Mouse (Mus musculus): ENCODE results near the gene Zfp563.
A peak's percentile ranks its signal among the peaks of the same experiment; 100 is the strongest.

The Zfp563 gene

DNA sequence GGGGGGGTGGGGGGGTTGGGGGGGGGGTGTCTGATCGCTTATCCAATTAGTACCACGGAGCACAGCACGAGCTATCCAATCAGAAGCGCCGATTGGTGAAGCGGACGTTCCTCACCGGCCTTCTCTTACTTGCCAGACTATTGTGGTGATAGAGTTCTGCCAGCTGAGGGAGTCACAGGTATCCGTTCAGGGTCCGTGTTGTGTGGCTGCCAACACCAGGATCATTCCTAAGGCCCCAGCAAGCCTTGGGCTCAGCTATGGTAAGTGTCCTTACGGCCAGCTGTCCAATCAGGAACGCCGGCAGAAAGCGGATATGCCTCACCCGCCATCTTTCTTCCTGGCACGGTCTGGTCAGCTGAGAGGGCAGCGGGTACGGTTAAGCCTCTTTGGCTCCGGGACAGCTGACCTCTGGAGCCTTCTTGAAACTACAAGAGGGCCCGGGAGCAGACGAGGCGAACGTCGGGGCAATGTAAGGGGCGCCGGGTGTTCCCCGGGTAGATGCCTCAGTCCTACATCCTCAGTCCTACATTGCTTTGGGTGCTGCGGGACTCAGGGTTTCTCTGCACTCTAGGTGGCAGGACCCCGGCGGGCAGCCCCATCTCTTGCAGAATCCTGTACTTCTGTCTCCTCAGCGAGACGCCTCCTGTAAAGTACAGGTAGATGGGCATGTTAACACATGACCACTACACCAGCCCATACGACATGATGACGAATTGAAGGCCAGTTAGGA lies at the start of gene Zfp563:
Zfp563 (plus strand) TSS at position 91 of the 730 bp plus-strand sequence.
- peak; percentile 93 to 97 for DNase-seq

DNA sequence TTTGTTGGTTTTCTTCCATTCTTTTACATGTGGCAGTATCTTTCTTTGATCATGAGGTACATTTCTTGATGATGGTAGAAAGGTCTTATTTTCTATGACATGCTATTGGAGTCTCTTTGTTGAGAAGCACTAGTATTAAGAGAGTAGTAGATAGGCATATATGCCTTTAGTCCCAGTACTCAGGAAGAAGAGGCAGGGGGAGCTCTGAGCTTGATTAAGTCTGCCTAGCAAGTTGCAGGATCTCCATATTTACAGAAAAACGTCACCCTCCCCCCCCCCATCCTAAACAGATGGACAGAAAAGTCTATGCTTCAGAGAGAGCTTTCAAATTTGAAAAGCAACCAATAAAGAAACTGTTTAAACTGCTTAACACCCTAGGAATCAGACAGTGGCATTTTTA lies 30.3 kb upstream of the Zfp563 start:
- no peak for DNase-seq

DNA sequence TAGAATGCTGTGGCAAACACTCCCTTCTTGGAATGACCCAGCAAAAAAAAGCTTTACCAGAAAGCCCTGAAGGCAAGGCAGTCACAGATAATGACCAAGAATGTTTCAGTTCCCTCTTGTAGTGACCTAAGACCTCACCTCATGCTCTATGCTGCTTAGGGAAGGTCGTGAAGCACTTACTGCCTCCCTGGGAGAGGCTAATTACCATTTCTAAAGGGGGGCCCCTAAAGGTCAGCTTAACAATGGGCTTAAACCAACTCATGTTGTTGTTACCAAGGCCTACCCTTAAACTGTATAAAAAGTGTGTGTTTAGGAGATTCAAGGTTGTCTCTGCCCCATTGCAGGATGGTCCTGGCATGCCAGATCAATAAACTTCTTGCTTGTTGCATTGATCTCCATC lies 26.1 kb upstream of the Zfp563 start:
- no peak for DNase-seq

DNA sequence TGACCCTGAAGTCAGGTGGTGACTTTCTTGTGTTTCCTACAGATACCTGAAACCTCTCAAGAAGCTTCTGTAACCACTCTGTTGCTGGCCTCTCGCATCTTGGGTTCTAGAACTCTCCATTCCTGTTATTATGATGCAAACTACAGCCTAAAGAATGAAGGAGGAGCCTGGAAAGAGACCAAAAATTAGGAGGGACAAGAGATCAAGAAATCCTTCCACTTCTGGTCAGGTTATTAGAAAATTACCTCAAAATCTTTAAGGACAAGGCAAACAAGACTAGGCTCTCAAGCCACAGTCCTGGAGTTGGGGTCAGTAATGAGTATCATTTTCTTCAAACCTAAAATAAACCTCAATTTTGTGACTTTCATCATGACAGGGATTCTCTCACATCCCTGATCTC lies 21.2 kb upstream of the Zfp563 start, which contains the start of gene 4921501E09Rik:
4921501E09Rik (minus strand) TSS at position 101 of the 400 bp plus-strand sequence.
- DNase-seq: no peak

DNA sequence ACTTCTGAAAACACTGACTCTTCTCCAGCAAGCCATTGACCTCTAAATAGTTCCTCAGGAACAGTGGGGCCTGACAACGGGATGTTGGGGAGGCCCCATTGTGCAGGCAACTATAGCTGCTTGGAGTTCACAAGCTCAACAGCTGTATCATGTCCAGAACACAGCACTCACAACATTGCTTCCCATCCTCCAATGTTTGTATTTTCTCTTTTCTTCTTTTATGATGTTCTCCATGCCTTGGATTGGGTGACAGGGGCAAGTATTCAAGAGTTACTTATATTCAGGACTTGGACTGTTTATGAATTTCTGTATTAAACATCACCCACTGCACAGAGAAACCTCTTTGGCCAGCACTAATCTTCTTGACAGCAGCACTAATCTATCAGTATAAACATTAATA lies 2.5 kb downstream of the Zfp563 start:
- DNase-seq: no peak

DNA sequence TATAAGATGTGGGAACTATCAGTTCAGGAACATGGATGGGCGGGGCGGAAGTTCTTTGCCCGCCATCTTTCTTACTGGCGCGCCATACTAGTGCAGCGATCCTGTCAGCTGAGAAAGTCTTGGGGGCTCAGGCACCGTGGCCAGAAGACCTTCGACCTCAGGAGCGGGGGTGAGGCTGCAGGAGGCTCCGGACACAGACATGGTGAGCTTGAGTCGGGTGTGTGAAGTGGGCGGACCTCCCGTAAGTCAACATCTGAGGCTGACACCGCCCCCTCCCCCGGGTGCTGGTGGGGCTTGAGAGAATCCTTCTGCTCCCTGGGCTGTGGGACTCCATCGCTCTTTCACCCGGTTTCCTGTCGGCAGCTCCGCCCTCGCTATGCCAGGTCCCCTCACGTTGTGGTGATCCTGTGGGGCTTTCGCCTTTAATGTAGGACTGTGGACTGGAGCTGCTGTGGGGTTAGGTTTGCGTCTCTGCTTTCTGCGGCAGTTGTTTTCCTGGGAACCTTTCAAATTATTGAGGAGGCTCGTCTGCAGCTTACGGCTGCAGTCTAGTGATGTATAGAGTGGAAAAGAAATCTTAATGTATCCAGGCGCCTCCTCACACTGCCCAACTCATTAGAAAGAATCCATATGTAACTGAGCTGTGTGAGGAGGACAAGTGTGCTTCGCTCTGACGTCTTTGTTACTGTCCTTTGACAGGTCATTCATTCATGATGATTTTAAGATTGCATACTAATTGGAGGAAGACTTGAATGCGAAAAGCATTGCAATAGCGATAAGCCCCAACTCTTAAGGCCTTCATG lies 3.5 kb downstream of the Zfp563 start:
- DNase-seq: peak; percentile 84 to 87

DNA sequence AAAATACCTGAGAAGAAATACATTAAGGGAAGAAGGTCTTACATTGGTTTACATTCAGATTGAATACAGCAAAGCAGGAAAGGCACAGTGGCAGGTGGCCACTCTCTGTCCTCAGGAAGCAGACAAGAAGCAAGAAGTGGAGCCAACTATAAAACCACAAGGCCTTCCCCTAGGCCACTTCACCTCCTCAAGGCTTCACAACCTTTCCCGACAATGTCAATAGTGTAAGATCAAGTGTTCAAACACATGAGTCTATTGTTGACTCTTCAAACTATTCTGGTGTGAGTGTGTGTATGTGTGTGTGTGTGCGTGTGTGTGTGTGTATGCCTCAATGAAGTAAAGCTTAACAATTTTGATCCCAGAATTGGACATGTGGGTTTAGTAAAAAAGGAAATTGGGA lies 8.3 kb downstream of the Zfp563 start:
- DNase-seq: no peak

DNA sequence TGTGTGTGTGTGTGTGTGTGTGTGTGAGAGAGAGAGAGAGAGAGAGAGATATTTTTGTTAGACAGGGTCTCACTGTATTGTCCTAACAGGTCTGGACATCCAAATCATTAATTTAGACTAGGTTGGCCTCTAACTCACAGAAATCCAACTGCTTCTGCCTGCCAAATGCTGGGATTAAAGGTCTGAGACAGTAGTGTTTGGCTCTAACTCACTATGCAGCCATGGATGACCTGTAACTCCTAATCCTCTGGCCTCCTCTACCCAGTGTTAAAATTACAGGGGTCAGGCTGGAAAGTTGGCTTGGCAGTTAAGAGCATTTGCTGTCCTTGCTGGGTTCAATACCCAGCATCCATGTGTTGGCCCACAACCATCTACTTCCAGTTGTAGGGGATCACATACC lies 35.4 kb downstream of the Zfp563 start:
- no peak for DNase-seq

DNA sequence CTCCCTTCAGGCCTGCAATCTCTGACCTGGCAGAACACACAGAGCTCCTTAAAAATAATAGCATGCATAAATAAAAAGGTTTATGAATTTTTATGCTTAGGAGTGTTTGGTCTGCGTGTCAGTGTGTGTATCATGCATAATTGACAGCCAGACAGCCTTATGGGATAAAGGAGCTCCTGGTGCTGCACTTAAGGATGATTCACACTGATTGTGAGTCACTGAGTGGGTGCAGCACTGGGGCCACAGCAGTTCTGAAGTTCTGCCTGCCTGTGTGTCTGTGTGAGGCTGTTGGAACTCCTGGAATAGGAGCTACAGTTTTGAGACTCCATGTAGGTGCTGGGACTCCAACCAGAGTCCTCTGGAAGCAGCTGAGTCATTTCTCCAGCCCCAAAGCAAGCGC lies 37.1 kb downstream of the Zfp563 start:
- DNase-seq: no peak

DNA sequence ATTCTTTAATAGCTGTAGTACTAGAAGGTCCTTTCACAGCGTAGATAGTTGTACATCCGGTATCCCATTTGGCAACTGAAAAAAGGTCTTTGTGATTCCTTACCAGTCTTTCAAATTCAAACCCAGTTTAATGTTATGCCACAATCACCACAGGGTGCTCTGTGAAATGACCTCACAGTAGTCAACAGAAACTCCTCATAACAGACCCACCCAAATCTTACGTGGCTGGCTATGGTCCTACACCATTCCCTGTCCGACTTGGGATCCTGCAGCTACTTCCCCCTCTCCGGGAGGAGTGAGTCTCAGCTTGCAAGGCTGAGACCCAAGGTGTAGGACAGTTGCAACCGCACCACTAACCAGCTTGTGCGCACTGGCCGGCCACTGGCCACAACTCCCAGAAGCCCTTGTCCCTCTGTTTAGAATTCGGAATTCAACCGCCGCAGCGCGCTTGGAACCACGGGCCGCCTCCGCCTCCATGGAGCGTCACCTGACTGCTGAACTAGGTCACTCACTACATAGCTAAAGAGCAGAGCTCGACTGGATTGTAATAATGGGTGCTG lies 50.2 kb downstream of the Zfp563 start, which contains the start of gene Morc2b:
Morc2b (minus strand) TSS at position 423 of the 560 bp plus-strand sequence.
- DNase-seq: no peak

Data from cerebellum, postnatal 36 days (tissue).